Mouse (Mus musculus) left cerebral cortex, adult 11 months (tissue): ENCODE measurements around the gene Rps6ka2.
"Not testable (repeated sequence)": the region's sequence is repeated elsewhere in the genome, so short reads cannot be mapped to it uniquely, and the experiment has no call there.

Experiments
- DNase-seq: peaks from one replicate; pipeline ENCODE4 v3.0.0; 2022; ENCODE audit warnings: low spot score

Rps6ka2 gene

DNA sequence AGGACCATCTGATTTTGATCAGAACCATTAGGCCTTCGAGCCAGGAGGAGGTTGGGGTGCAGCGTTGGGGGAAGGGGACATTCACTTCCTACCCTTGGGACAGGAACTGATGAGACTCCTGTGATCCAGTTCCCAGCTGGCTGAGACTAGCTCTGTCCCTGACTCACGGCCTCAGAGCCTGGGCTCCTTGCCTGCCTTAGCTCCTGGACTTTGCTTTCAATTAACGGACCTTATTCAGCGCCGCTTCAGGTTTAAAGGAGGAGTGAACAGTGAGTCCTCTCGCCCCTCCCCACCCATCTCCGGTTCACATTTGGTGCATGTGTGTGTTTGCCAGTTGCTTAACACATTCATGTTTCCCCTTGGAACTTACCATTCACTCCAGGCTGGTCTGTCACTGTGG, 100.6 kb downstream of the Rps6ka2 start:
- no peak for DNase-seq

DNA sequence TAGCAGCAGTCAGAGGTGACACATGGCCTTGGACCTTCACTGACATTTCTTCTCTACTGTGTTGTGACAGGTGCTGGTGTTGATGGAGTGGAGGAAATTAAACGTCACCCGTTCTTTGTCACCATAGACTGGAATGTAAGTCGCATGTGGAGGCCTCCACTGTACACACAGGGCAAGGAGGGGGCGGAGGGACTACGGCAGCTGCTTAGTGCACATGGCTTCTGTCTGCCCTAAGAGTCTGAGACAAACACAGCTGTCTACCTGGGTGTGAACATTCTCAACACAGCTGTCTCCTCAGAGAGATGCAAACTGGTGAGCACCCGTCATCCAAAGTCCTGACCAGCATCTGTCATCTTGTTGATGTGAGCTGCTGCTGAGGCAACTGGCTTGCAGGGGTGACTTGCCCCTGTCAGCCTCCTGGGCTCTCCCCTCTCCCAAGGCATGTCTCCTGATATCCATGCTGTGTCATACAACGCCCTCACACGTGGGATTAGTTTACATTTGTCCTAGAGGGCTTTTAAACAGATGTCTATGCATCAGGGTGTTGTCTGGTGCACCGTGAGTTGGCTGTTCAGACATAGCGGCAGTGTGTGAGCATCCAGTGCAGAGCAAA, 101.7 kb downstream of the Rps6ka2 start:
- DNase-seq, result no peak

DNA sequence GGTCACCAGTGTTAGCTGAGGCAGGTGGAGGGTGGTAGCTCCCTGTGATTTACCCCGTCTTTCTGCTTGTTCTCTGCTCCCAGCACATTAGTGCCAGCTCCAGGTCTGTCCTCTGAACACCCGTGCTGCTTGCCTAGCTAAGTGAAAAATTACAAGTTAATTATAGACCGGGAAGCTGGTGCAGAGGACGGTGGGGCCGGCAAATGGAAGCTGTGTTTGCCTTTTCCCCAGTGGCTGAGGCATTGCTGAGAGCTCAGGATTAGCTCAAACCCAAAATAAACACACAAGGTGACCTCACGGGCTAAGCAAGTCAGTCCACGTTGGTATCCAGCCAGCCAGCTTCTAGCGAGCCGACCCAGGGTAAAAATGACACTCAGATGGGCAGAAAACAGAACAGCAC, 103.1 kb downstream of the Rps6ka2 start:
- no peak for DNase-seq

DNA sequence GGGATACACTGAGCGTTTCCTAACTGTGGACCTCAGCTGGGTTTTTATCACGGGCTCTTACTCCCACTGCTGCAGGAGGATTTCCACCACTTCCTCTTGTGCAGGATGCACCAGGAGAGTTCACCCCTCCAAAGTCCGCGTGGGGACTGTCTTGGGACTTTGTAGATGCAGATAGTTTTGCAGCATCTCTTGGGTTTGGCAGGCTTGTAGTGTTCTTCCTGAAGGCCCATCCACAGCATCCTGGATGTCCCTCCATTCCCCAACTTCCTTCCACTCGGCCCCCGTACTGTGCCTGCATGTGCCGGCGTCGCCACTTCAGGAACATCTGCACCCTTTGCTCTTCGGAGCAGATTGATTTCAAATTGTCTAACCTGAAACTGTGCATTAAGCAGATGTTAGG, 103.9 kb downstream of the Rps6ka2 start:
- no peak for DNase-seq

DNA sequence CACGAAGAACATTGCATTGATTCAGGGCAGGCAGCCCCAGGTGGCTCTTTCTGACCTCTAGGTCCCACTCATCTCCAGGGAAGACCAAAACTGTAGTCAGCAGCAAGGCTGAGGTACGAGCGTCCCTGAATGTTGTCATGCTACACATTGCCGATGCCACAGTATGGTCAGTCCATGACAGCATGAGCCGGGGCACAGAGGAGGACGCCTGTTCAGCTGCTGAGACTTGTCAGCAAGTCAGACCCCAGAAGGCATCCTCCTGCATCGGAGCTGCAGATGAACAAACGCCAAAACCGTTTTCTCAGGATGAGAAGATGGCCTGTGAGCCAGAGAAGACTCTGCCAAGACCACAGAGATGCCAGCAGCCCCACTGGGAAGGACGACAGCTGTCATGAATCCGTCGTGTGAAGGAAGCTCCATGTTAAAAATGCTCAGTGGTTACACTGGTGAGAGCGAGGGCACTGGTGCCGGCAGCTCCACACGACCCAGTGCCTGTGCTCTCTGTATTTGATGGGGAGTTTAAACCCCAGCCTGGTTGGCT, 108.9 kb downstream of the Rps6ka2 start:
- no peak for DNase-seq

DNA sequence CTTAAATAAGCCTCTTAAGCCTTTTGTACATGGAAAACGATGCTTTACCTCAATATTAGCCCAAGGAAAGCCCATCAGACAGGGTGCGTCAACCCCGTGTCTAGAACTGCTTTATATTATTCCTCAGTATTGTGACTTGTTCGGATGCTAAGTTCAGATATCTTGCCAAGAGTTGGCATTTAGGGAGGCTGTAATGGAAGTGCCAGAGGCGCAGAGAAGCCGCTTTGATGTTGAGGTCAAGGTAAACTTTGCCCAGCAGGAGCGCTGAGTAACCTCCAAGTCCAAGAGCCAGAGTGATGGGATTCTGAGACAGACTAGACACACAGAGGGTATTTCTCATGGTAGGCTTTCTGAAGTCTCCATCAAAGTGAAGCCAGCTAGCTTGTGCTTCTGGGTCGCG, 109.3 kb downstream of the Rps6ka2 start:
- no peak for DNase-seq

DNA sequence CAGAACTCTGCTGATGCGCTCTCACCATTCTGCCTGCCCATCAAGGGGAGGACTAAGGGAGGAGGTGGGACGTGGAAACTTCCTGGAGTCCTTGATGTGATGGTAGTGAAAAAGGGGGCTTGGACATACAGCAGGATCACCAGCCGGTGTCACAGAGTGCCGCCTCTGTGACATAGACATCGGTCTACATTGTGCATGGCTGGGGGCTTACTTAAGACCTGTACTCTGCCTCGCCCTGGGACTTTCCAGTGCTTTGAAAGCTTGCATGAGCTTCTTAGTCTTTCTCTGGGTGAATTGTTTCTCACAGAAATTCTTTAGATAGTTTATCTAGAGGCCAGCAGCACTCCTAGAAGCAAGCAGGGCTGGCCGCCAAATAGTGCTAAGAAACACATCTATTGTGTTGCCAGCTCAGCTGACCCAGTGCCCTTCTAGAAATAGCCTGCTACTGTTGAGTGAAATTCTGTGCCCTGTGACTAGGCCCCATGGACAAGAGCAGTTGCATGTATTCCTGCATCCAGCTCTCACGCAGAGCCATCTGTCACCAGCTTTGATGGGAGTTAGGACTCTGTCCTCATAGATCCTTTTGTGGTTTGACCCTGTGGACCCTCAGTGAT, 114.5 kb downstream of the Rps6ka2 start:
- DNase-seq, result no peak

DNA sequence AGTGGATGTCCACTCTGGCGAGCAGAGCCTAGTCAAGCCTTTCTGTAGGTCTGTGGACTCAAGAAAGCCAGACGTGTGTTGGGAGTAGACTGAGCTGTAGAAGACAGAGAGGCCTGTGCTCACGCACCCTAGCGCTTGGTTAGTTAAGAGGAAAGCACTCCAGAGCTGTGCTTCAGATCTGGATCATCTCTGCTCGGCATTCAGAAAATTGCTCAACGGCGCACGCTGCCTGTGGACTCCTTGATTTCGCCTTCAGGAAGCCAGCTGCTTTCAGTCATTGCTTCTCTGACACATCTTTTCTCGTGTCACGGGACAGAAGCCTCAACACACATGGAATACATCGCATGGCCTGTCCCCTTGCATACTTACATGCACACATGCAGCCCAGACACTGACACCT, 115.4 kb downstream of the Rps6ka2 start:
- no peak for DNase-seq

DNA sequence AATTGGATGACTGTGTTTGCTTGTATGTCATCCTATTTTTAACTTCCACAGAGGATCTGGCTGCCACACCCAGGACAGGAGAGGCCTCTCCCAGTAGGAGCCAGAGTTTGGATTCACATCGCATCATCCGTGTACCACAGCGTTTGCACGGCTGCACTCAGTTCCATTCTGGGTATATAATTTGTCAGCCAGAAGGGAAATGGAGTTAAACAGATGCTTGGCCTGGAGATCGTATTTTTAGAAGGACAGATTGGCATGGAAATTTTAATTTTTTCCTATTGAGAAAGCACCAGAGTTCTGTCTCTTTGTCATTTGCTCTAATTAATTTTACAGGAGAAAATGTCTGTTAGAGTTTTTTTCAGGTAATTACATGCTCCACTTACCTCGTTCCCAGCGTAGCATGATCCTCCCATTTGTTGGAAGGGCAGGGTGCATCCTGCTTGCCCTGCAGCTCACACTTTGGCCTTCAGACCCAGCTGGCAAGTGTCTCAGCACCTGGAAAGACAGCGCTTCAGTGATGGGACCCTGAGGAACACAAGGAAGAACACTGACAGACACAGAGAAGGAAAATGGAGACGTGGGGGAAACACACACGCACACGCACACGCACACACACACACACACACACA, 116.6 kb downstream of the Rps6ka2 start:
- no peak for DNase-seq

DNA sequence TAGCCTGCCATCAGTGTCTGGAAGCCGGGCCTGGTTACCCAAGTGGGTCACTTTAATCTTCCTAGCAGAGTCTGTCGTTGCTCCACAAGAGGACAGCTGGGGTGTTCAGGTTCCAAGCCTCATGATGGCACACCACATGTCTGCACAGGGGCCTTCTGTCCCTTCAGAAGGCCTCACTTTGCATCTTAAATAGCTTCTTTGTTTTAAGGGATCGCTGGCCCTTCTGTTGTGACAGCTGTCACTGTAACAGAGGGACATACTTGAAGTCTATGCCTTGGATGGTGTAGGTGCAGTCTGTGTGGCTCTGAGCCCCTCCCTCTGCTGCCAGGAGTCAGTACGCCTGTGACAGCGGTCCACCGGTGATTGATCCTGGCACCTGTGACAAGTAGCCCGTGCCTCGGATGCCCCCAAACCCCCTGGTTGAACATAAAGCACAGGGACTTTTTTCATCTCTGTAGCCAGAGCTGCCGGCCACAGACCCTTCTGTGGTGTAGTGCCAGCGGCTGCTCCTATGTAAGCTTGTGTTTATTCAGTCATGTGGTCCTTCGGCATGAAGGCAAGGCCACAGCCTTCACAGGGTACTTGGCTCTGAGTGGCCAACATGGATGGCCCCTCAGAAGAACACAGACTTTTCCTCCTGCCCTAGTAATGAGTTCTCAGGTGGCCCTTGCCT, 122.2 kb downstream of the Rps6ka2 start:
- DNase-seq, result no peak

DNA sequence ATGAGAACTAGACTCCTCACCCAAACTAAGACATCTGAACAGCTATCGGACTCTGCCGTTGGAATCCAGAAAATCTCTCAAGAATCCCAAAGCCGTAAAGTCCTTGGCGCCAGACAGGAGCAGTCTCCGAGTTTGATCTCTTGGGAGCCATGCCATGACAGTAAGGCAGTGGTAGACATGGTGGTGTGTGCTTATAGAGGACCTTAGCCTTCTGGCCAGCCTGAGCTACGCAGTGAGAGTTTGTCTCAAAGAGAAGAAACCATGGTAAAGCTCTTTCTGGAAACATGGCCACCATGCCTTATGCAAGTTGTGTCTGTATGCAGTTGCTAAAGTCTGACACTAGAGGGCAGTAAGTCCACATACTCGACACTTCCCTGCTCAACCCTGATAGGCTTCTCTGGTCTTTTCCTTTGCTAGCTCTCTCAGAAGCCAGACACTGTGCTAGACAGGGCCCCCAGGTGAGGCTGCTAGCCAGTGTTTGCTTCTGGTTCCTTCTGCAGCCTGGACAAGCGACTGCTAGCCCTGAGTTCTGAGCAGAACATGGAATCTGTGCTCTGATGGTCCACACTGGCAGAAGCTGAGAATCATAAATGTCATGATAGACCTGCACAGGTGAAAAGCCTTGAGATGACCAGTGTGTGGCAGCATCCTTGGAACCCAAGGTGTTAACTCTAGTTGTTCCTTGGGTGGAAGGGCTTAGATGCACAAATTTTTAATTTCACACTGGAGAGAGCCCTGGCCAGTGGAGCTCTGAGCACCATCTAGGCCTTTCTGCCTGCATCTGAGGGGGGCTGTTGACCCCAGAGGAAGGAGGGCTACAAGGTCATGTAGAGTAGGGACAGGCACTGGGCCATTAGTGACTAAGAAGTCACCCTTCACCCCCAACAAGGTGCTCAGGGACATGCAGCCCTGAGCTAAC, 136.6 kb downstream of the Rps6ka2 start:
- peak; percentile 77 for DNase-seq

DNA sequence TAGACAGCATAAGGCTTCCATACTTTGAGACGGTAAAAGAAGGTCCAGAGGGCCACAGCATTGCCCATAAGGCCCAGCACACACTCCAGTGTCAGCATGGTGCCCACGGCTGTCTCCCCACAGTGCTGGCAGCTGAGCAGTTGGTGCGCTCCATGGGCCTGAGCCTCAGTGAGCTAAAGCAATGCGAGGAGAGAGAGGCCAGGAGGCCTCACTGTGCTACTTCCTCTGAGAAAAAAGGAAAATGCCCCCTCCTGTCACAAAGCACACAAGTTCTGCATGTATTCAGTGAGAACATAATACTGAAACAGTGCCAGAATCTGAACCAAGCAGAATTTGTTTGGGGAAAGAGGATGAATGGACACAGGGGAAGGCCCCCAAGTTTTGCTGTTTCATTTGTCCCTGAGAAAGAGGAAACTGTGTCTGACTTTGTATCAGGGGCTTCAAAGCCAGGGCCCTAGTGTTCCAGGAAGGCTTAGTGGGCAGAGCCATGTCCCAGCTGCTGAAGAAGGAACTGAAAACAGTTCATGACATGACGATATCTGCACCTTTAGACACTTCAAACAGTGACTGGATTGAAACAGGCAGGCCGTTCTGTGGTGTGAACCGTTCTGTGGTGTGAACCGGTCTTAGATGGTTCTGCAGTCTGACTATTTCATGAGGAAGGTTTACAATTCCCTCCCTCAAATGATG, 145.9 kb downstream of the Rps6ka2 start:
- not testable (repeated sequence) for DNase-seq

DNA sequence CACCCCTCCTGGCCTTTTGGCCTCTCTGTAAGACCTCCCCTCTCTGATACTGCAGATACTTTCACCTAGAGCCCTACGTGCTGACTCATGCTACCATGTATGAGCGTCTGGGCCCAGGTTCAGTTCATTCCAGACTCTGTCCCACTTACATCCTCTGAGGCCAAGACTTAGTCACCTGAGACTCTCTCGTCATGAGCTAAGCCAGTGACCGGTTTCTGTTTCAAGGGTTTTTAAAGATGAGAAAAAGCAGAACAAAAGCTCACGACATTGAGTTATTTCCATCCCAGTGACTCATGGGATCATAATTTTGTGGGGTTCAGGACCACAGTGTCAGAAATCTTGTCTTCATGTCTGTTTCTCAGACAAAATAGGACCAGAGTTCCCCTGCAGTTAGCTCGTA, 149.9 kb downstream of the Rps6ka2 start:
- not testable (repeated sequence) for DNase-seq

DNA sequence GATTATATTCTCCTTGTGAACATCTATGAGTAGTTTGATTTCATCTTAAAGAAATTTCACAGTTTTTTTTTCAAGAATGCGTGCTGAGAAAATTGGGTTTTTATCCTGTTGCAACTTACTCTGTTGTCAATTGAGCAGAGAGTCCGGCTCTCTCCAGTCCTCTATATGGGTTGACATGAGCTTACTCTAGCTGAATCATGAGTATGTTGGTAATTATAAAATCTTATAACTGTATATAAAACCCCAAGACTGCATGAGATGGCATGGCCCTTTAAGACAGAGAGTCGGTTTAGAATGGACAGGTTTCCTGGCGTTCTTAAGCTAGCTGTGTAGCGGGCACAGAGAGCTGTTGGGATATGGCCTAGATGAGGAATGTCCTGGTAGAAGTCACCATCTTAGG, 154.4 kb downstream of the Rps6ka2 start, which contains the start of gene Tcp10a:
TSS of gene Tcp10a (plus strand) at position 301 of the 400 bp plus-strand sequence.
- not testable (repeated sequence) for DNase-seq

DNA sequence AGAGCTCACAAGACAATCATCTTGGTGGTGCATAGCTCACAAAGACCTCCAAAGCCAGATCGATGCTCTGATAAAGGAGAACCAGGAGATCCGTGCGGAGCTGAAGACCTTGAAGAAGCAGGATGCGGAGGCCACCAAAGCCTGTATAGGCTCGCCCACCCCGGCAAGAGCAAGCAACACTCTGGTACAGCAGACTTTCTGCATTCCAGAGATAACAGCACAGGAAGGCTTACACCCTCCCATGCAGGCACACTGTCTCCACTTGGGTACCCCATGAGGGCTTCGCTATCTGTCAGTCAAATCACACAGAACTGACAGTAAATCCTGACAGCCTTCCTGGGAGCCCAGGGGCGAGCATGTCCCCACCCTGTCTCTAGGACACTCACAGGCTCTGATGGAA, 156.5 kb downstream of the Rps6ka2 start:
- DNase-seq, result not testable (repeated sequence)

DNA sequence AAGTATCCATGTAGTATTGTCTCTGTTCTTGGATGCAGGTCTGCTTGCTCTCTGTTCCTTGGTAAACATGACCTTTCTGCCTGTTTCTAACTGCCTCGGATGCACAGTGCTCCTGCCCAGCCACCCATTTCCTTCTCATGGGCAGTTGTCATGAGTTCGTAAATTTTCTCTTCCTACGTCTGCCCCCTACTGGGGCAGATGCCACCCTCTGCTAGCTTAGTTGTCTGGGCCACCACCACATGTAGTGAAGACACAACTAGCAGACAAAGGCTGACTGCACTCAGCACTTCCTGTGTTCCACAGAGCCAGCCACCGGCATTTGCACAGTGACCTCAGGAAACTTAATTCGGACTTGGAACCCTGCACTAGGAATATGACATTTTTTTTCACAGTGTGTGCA, 162.8 kb downstream of the Rps6ka2 start:
- not testable (repeated sequence) for DNase-seq

DNA sequence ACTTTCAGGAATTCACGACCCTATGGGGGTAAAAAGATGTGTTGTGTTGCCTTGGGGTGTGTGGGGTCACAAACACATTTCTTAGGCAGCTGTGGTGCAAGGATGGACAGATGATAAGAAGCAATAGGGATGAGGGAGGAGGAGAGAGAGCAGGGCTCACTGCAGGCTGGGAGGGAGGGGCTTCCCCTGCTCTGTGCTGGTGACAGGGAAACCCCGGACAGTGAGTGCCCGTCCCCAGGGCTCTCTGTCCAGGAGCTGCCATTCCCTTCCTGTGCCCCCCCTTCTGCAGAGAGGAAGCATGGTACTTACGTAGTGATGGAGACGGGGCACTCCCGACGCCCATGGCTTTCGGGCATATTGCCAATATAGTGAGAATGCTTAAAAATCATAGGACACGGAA, 167.5 kb downstream of the Rps6ka2 start:
- DNase-seq, result not testable (repeated sequence)

DNA sequence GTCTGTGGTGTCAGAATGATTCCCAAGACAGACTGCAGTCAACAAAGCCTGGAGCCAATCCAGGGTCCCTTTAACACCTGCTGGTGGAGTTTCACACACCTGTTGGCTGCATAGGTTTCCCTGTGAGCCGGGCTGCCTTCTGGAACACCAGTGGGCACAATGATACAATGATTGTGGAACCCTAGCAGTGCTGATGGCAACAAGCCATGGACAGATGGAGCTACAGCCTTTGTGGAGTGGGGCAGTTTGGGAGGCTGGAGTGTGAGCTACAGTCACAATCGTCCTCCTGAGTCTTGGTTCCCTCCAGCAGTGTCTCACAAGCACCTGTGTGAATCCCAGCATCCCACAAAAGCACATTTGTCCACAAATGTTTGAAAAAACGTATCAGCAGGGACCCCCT, 178.8 kb downstream of the Rps6ka2 start:
- DNase-seq, result not testable (repeated sequence)

DNA sequence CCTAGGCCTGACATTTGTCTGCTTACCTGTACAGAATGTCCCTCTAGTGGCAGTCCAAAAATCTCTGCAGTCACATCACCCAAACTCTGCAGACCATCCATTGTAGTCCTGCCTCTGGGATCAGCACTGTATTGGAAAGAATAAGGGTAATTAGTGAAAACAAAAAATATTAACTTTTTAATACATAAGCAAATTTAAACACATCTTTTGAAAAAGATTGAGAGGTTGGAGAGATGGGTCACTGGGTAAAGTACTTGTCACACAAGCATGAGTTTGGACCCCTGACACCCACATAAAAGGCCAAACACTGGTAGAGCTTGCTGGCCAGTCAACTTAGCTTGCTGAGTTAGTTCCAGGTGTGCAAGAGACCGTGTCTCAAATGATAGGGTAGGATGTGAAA, 182.7 kb downstream of the Rps6ka2 start, which contains the start of gene Ttll2:
TSS of gene Ttll2 (minus strand) at position 101 of the 400 bp plus-strand sequence.
- DNase-seq, result not testable (repeated sequence)
